Mouse (Mus musculus) ovary, adult 18-20 months (tissue): ENCODE data around the gene Trip4.
A peak's percentile ranks its signal among the peaks of the same experiment; 100 is the strongest.

Source experiments
- DNase-seq: peaks from one replicate; pipeline ENCODE4 v3.0.0; 2022; ENCODE audit warnings: low spot score, mixed read lengths

Trip4 gene

DNA sequence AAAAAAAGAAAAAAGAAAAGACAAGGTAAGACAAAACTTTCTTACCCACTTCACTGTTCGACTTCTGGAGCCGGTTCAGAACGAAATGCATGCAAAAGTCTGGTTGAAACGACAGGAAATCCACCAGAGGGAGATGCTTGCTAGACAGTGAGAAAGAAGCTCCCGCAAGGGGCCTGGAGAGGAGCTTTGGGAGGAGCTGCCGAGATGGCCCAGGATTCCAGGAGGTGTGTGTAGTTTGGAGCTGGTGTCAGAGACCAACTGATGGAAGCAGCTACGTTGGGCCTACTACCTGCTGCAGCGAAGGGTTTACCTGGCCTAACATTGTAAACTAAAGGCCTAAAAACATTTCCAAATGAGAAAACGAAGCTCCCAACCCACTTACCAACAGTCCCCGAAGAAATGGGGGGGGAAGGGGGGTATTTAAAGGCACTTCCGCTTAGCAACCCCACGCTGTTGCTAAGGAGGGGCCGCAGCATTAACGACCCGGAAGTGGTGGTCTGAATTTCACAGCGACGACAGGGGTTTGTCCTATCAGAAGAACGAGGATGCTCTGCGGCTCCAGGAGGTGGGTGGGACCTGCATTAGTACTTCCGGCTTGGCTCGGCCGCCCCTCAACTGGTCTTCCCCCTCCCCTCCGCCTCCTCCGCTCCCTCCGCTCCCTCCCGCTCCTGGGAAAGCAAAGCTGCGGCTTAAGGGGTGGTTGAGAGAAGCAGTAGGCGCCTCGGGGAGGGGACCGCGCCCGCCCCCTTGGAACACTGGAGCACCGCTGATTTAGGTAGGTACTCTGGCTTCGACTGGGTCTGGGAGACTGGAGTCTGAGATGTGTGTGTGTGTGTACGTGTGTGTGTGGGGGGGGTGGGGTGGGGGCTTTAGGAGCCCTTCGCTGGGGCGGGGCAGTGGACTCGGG lies at the start of gene Trip4, which contains the start of gene Csnk1g1:
Gene Trip4, minus strand, starts transcription at position 401 of the 907 bp plus-strand sequence.
Gene Csnk1g1, plus strand, starts transcription at position 531 of the 907 bp plus-strand sequence.
- DNase-seq: peak; percentile 97

DNA sequence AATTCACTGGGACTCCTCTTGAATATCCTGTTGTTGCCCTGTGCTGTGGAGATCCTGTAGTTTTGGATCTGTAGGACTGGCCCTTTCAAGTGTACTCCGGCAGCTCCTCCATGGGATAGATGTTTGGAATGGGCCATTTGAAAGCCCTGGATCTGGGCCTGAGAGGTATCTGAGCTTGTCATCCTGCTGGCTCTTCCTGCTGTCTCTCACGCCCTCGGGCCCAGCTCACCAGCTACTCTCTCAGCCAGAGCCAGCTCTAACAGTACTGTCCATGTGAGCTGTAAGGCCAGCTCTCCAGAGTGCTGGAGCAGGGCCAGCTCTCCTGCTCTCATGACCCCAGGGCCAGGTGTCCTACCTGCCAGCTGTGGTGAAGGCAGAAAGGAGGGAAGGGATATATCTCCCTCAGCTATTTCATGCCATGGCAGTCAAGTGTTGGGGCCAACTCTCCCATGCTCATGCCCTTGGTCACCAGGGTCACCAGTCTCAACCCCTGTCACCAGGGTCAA lies 42.5 kb upstream of the Trip4 start:
- DNase-seq: no peak

DNA sequence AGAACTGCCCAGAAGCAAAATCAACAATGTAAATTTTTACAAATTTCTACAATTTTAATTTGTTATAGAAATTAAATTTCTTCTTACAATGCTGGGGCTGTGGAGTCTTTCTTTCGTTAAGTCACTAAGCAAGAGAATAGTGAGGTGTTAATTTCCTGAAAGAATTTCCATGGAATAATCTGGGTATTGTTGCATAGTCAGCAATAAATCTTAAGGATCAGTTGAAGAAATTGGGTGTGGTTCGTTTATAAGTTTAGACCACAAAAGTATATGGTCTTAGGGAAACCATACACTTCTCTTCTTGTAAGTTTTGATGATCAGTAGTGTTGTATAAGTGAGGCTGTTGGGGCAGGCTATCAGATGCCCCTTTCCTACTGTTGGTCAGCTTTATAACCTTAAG lies 29.0 kb upstream of the Trip4 start:
- DNase-seq: no peak

DNA sequence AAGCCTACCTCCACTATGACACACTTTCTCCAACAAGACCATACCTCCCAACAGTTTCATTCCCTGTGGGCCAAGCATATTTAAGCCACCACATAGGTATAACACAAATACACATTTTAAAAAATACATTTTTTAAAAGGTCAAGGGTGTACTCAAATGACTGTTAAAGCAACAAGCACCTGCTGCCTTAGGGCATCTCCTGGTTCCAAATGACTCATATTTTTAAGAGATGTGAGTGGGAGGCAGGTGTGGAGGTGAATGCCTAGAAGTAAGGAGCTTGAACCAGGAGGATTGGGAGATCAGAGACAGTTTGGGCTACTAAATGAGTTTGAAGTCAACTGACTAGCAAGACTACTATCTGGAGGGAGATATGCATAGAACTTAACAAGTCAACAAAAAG lies 21.2 kb upstream of the Trip4 start:
- no peak for DNase-seq

DNA sequence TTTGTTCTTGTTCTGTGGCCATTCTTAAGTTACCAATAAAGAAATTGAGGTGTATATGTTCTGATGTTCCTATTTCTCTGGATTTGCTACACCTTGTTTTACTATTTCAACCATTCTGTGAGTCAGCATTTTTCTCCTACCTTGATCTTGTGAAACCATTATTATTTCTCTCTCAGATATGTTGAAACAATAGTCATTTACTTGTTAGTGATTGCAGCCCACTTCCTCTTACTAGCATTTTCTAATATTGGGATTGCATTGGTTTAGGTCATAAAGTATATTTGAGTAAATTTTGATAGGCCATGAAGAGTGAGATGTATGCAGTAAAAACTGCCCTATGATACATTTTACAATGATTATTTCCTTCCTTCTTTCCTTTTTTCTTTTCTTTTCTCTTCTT lies 19.9 kb upstream of the Trip4 start:
- no peak for DNase-seq

DNA sequence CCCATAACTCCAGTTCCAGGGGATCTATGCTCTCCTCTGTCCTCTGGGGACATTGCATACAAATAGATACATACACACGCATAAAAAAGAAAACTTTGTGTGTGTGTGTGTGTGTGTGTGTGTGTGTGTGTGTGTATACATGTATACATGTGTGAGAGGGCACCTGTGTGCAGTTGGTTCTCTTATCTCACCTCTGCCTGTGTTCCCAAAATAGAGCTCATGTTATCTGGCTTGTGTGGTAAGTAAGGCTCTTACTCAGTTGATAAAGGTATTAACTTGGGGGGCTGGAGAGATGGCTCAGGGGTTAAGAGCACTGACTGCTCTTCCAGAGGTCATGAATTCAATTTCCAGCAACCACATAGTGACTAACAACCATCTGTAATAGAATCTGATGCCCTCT lies 8.4 kb upstream of the Trip4 start:
- no peak for DNase-seq

DNA sequence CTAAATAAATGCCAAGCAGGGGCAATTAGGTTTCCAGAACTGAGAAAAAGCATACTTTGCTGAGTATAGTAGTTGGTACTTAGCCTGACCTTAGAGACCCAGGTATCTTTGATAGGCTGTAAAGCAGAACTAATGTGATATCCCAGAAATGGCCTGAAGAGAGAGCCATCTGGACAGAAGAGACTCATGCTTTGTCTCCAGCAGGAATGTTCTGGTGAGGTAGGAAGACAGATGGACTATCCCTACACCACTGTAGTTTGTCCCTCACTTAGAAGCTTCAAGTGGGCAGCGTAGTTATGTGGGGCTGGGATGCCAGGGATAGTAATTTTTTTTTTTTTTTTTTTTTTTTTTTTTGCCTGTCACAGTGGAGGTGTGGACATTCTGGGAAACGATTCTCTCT lies 5.4 kb upstream of the Trip4 start:
- DNase-seq: no peak

DNA sequence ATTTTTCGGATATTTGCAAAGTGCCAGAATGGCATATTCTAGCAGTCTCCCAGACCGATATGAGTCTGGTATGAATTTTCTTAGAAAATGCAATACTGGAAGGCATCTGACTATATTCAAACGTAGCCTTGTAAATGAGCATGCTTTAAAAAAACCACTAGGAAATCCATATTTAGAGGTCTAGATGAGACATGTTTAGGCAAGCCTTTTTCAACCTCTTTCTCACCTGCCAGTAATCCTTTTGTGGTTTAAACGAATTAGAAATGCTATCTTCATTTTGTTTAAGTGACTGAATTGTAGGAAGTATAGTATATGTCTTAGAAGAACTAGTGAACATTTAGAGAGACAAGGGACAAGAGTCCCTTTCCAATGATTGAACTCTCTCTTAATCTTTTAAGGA lies 1.2 kb upstream of the Trip4 start:
- DNase-seq: no peak

DNA sequence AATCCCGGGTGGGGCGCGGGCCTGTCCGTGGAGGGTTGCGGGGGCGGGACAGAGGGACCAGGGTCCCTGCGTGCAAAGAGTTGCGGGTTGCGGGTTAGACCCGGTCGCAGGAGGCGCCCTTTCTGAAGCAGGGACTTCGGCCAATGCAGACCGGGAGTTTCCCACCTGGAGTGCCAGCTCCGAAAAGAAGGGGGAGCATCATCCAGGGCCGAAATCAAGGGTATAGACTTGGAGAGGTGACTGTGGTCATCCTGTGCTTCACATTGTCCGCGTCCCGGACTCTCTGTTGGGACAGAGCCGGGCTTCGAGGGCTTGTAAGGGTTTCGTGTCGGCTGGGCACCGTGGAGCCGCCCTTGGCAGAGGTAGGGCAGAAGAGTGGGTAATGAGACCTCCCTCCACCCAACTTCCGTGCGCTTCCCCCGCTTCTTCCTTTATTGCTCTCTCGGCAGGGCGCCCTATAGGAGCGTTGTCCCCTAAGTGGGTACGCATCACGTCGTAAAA lies 757 bp upstream of the Trip4 start:
- no peak for DNase-seq

DNA sequence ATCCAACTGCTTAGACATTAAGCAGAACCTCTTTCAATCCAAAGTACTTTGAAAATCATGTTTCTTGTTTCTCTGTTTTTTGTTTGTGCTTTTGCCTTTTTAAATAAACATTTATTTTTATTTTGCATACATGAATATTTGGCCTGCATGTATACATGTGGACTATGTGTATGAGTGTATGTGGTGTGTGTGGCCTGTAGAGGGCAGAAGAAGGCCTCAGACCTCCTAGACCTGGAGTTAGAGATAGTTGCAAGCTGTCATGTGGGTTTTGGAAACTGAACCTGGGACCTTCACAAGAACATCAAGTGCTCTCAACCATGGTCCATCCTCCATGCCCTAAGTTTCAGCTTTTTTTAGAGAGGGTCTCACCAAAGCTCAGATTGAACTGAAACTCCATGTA lies 5.2 kb downstream of the Trip4 start:
- DNase-seq: no peak

DNA sequence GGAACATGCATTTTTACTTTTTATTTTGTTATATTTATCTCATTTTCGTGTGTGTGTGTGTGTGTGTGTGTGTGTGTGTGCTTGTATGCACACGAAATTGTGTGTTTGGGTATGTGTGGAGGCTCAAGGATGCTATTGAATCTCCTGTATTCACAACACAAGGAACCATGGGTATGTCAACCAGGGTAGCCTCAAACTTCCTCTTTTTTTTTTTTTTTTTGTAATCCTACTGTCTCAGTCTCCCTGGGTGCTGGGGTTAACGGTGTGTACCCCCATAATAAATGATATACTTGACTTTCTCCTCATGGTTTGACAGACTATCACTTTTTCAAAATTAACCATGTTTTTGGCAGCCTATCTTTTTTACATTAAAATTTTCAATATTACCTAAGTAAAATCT lies 5.7 kb downstream of the Trip4 start:
- DNase-seq: no peak

DNA sequence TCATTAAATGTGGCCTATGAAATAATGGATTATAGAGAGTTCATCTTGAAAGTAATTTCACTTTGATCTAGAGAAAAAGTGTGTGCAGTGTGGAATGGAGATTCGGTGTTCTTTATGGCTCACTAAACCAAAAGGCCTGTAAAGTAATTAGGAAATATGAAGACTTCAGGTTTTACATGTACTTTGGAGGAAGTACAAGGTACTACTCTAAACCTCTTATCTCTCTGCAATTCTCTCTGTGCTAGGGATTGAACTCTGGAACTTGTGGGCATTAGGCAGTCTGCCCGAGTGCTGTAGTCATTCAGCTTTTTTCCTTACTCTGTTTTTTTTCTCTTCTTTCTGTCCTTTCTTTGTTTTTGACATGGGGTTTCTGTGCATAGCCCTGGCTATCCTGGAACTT lies 11.6 kb downstream of the Trip4 start:
- no peak for DNase-seq

DNA sequence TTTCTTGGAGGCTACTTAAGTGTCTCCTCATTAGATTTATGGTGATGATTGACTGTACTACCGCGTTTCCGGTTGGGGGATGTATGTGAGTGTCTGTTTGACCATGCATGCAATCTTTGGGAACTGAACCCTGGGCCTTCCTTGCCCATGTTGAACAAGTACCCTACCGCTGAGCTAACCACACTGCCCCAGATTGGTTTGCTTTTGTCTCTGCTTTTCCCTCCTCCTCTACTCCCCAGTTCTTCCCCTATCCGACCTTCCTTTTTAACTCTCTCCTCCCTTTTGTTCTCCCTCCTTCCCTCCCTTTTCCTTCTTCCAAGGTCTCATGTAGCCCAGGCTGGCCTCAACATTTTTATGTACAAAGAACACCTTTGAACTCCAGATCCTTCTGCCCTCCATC lies 17.5 kb downstream of the Trip4 start:
- DNase-seq: no peak

DNA sequence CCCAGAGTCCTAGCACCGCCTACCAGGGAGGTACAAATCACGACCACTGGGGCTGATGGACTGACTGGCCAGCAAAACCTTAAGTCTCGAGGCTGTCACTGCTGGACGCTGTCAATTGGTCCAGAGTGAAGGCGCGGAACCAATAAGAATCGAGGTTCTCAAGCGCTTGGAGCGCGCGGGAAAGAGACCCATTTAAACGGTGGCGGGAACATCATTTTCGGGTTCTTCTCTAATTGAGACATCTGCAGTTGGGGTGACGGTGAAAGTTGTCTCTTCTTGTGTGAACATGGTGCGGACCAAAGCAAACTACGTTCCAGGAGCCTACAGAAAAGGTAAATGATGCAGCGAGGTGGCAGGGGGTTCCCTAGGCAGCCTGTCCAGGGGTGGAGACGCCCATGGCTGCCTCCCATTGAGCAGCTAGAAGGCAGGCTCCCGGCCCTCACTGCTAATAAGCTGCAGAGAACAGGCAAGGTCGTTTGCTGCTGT lies 18.4 kb downstream of the Trip4 start, which contains the start of gene Pclaf:
Gene Pclaf, plus strand, starts transcription at position 95 of the 486 bp plus-strand sequence.
- DNase-seq: peak; percentile 72

DNA sequence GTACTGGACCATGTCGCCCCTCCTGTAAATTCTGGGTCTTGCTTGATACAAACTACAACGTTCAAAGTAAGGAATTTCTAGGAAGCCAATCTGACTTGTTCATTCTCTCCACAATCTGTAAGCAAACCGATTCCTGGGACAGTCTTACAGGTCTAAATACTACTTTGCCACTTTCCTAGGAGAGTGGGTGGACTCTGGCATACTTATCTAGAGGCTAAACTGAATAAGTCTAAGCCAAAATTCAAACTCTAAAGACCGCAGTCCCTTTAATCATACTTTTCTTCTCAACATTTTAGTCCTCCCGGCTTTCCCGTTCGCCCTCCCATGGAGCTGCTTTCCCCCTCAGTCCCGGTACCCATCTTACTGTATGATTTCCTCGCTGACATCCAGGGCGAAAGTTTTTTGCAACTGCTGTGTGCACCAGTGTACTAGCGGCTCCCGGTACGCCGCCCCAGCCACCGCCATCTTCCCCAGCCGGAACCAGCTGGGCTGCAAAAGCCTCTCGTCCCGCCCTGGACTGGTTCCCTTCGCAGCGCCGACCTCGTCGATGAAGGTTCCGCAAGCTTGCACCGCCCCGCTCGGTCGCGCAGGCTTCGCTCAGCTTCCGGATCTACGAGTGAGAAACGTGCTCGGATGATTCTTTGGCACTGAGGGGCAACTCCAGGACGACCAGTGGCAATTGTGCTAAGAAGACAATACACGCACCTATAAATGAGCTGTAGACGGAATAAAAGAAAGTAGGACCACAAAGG lies 23.9 kb downstream of the Trip4 start:
- DNase-seq: peak; percentile 82

DNA sequence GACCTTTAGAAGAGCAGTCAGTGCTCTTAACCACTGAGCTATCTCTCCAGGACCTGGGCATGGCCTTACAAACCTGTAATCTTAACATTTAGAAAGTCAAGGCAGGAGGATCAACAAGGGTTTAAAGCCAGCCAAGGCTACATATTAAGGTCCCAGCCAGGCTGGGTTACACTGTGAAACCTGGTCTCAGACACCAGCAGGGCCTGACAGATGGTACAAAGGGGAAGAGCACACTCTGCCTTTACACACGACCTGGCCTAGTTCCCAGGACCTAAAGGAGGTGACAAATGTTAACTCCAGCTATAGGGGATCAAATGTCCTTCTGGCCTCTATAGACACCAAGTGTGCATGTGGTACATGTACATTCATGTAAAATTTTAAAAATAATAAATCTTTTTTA lies 48.9 kb downstream of the Trip4 start:
- DNase-seq: no peak

DNA sequence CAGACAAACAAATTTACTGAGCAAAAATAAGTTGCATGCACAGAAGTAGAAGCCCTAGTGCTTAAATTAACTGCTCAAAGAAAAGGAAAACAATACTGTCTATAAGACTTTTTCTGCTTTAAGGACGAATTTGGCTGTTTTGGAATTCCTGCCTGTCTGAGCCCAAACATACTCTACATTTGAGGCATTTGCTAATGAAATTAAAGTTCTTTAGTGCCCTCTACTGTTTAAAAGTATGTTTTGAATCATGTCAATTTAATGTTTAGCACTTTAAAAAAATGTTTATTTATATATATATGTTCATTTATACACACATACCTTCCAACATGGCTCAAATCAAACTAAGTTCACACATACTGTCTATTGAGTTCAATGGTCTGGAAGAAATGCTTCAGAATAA lies 58.4 kb downstream of the Trip4 start:
- no peak for DNase-seq

DNA sequence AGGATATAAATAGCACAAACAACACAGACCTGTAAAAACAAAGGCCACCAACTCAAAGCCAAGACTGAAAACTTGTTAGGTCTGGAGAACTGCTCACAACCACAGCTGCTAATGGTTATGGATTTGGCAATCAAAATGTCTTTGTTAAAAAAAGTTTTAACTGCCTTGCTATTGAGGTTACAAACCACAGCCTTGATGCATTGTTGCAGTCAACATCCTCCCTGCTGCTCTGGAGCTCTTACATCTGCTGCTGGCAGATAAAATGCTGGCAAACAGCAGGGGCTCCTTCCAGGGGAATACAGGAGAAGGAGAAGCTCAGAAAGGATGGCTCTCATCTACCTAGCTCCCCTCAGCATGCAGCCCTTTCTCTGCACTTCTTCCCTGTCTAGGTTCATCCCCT lies 60.4 kb downstream of the Trip4 start:
- DNase-seq: peak; percentile 44

DNA sequence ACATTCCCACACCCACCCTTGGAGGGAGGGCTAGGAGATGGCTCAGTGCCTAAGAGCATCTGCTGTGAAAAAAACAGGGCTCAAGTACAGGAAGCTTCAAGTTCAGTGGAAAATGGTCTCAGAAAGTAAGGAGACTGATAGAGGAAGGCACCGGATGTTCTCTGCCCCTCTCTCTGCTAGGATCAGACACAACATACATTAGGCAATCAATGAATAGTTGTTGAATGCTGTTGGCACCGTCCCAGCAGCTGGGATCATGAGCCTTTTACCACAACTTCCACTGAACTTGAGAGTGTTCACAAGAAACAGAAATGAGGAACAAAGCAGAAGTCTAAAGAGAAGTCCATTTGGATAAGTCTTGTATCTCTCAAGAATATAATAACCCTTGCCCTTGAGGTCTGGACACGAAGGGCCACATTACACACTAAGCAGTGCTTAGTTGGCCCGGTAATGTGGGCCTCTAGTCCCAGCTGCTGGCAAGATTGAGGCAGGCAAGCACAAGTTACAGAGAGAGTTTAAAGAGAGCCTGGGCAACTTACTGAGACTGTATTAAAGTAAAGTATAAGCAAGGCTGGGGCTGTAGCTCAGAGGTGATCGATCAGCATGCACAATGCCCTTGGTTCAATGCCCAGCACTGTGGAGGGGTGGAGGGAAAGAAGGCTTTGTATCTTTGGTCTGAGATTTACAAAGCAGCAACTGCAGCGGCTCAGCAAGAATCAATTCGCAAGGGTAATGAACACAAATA lies 64.0 kb downstream of the Trip4 start:
- peak; percentile 21 for DNase-seq

DNA sequence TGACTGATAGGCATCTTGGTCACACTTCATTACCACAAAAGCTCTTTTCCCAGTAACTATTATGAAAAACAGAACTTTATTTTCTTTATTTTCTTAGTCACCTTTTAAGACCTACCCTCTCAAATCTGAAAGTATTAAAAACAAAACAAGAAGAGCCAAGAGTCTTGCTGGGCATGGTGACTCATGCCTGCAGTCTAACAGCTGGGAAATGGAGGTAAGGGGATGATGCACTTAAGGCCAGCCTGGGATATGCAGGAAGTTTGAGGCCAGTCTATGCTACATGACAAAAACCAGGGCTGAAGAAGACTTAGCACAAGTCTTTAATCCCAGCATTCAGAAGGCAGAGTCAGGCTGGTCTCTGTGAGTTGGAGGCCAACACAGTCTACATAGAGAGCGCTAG lies 68.8 kb downstream of the Trip4 start:
- no peak for DNase-seq

DNA sequence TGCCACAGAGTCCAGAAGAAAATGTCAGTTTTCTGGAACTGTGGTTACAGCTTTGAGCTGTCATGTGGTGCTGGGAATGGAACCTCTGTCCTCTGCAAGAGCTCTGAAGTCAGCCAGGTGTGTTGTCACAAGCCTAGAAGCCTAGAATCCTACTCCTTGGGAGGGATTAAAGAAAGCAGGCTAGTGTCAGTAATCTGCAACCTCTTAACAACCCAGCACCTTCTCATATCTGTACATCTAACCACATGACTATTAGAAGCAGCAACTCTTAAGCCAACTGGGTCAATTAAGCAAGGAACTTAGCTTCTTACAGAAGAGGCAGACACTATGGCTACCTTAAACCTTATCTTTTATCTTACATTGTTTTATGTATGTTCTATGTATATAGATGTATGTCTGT lies 71.7 kb downstream of the Trip4 start:
- DNase-seq: no peak
